Comparison of ENCODE assay signal across 8 mouse cellular contexts in genomic region chr5:88886349-88886667, GRCm38 (mm10). TPM values are rescaled to one million over a fixed set of nuclear protein-coding genes. Genes with fewer than 3 reads are reported as not detected.
DNase-seq lines count a peak whose midpoint lies in the region; ATAC-seq and TF ChIP-seq lines count a peak whose summit lies in the region.

No protein-coding gene starts in this region.

- peak overlapping the region; percentile 75 for H3K9ac ChIP-seq in forebrain, embryonic 16.5 days (replicated peaks; ENCODE audit: low read depth, low read length)
- no peak overlapping the region for H3K9ac ChIP-seq in liver, embryonic 14.5 days (replicated peaks)

- H3K9me3 ChIP-seq in E14TG2a.4 (ENCODE audit: low read length), result no peaks in the 10 kb centered on the region; the same call in 1 of the 2 replicates
- no peaks in the 10 kb centered on the region for H3K9me3 ChIP-seq in forebrain, embryonic 16.5 days (ENCODE audit: control insufficient read depth, low read length)
- no peaks in the 10 kb centered on the region for H3K9me3 ChIP-seq in liver, embryonic 14.5 days (ENCODE audit: control insufficient read depth, low read length)

- under 1% methylated on average over 14 of the region's 14 CpGs for WGBS in forebrain, embryonic 16.5 days
- under 1% methylated on average over 14 of the region's 14 CpGs for WGBS in liver, embryonic 14.5 days (ENCODE audit: insufficient replicate concordance)

- DNase-seq in gastrocnemius, adult 2 months, result no peak
- DNase-seq in gastrocnemius, postnatal 25 days, result no peak
- no peak for DNase-seq in liver, embryonic 14.5 days (ENCODE audit: low read depth in 3 of 3, low spot score in 3 of 3)
- DNase-seq in right cerebral cortex, postnatal 4 days, result no peak
- no peak for DNase-seq in urinary bladder, adult 18-20 months (ENCODE audit: low spot score in 2 of 2)
- no peak for DNase-seq in c-Kit-positive CD71-positive TER-119-positive erythroid progenitor cells, embryonic 14.5 days (ENCODE audit: low spot score)

- intact Hi-C loops in gastrocnemius, adult 2 months (cut with DNase I), result no loop called here

- H3K36me3 ChIP-seq in E14TG2a.4 (ENCODE audit: insufficient read depth, low read length), result no peaks in the 10 kb centered on the region
- no peaks in the 10 kb centered on the region for H3K36me3 ChIP-seq in forebrain, embryonic 16.5 days (ENCODE audit: control insufficient read depth, insufficient read depth)
- no peaks in the 10 kb centered on the region for H3K36me3 ChIP-seq in liver, embryonic 14.5 days (replicated peaks; ENCODE audit: control insufficient read depth, insufficient read depth, low read depth)

- H3K4me1 ChIP-seq in E14TG2a.4 (replicated peaks; ENCODE audit: low read depth, low read length), result peaks cover 11% of the 10 kb centered on the region
- H3K4me1 ChIP-seq in forebrain, embryonic 16.5 days (replicated peaks; ENCODE audit: control insufficient read depth, insufficient read depth, low read length), result peaks cover 12% of the 10 kb centered on the region
- no peaks in the 10 kb centered on the region for H3K4me1 ChIP-seq in liver, embryonic 14.5 days (replicated peaks; ENCODE audit: control insufficient read depth in 2 of 2, insufficient read depth in 2 of 2, low read length in 1 of 2)

- no peak for ATAC-seq in forebrain, embryonic 16.5 days
- ATAC-seq in liver, embryonic 14.5 days (ENCODE audit: insufficient read depth), result no peak

- TF ChIP-seq EP300 in liver, embryonic 14.5 days (IDR thresholded peaks at IDR 0.05; ENCODE audit: low read depth), result no peak

- peak overlapping the region; percentile 91 for H3K4me3 ChIP-seq in gastrocnemius, adult 2 months
- peak overlapping the region; percentile 85 for H3K4me3 ChIP-seq in E14TG2a.4 (replicated peaks; ENCODE audit: low read length)
- peak overlapping the region; percentile 76 for H3K4me3 ChIP-seq in forebrain, embryonic 16.5 days (replicated peaks; ENCODE audit: low read length)
- H3K4me3 ChIP-seq in liver, embryonic 14.5 days (ENCODE audit: insufficient read depth in 1 of 2, low read depth in 2 of 2, low read length in 2 of 2), result peak overlapping the region; percentile 13 to 57; a peak in 3 of 4 replicates

- peak overlapping the region; percentile 93 for H3K4me2 ChIP-seq in forebrain, embryonic 16.5 days (ENCODE audit: low read length)
- H3K4me2 ChIP-seq in liver, embryonic 14.5 days (ENCODE audit: low read depth), result peak overlapping the region; percentile 56

- peaks cover 57% of the 10 kb centered on the region for H3K27me3 ChIP-seq in E14TG2a.4 (ENCODE audit: insufficient read depth, low read length)
- no peaks in the 10 kb centered on the region; the same call in 1 of the 2 replicates for H3K27me3 ChIP-seq in forebrain, embryonic 16.5 days (replicated peaks; ENCODE audit: control insufficient read depth, insufficient read depth, low read length)
- peaks cover 42% of the 10 kb centered on the region for H3K27me3 ChIP-seq in liver, embryonic 14.5 days (ENCODE audit: control insufficient read depth, insufficient read depth, low read length)

- TF ChIP-seq CTCF in gastrocnemius, adult 2 months (IDR thresholded peaks at IDR 0.05), result no peak
- no peak for TF ChIP-seq CTCF in E14TG2a.4 (conservative IDR thresholded peaks at IDR 0.05; ENCODE audit: low read length)
- no peak for TF ChIP-seq CTCF in liver, embryonic 14.5 days (IDR thresholded peaks at IDR 0.05; ENCODE audit: low read depth)

- peak overlapping the region; percentile 73 for H3K27ac ChIP-seq in gastrocnemius, adult 2 months
- no peak overlapping the region for H3K27ac ChIP-seq in forebrain, embryonic 16.5 days (ENCODE audit: low read length)
- H3K27ac ChIP-seq in liver, embryonic 14.5 days, result no peak overlapping the region

RNA-seq across cellular contexts. Expression of gene Slc4a4, which starts 0.3 kb away (rescaled TPM):
- total RNA-seq in gastrocnemius, adult 2 months (2021), result 10 to 100 TPM; 14.0 to 19.8 TPM
- 10 to 100 TPM in 1 of 2 experiments, 1 to 10 TPM in 1; 9.7 to 12.3 TPM for total RNA-seq in gastrocnemius, postnatal 25 days (2021)
- polyA plus RNA-seq in forebrain, embryonic 16.5 days (2015; fragmentation: Nextera tagmentation; extraction: Ambion mirVana), result 3.8 and 4.8 TPM in 2 replicates
- 0.44 and 0.57 TPM in 2 replicates for polyA plus RNA-seq in liver, embryonic 14.5 days (2012; rRNA removed)
- polyA plus RNA-seq in liver, embryonic 14.5 days (2014; fragmentation: Nextera tagmentation; extraction: Ambion mirVana), result 0.50 and 0.61 TPM in 2 replicates

Comparison
In these comparisons a context has a peak if more than half of its experiments do, and no peak if none do; other contexts are left out.
1. H3K4me3 ChIP-seq: peak in every context shown above with its lines; median percentile 91 in gastrocnemius, adult 2 months; 85 in E14TG2a.4; 76 in forebrain, embryonic 16.5 days; 35 in liver, embryonic 14.5 days.